Mouse (Mus musculus) bone marrow macrophage, adult 2 months (primary cell): ENCODE results near the gene Rad54l. TPM values are rescaled to one million over a fixed set of nuclear protein-coding genes. Genes with fewer than 3 reads are reported as not detected.
A peak's percentile ranks its signal among the peaks of the same experiment; 100 is the strongest.

Experiments used
- H3K27ac ChIP-seq: 2 replicates; pipeline ENCODE4 v1.5.1; 2012; ENCODE audit warnings: low read depth, low read length; ENCODE audit not compliant: insufficient read depth
- H3K4me1 ChIP-seq: 2 replicates; pipeline ENCODE4 v1.6.1; 2012; ENCODE audit warnings: low read length; ENCODE audit not compliant: control insufficient read depth, insufficient read depth
- H3K4me3 ChIP-seq: 2 replicates; pipeline ENCODE4 v1.5.1; 2012; ENCODE audit warnings: mild to moderate bottlenecking, low read length, moderate library complexity; ENCODE audit not compliant: insufficient read depth
- CTCF ChIP-seq: IDR thresholded peaks from 2 replicates; pipeline ENCODE4 v1.5.1; 2012; ENCODE audit warnings: low read depth, mild to moderate bottlenecking, low read length, moderate library complexity
- POLR2A ChIP-seq: IDR thresholded peaks from 2 replicates; pipeline ENCODE4 v1.6.1; 2012; ENCODE audit warnings: mild to moderate bottlenecking, low read depth, low read length, borderline replicate concordance
- polyA plus RNA-seq: library from polyadenylated mRNA; stranded (reverse); fragments of >200 nt; gene quantifications from 2 replicates; pipeline ENCODE4 v1.2.4, GENCODE M21; 2012; ENCODE audit not compliant: missing spikeins, insufficient read depth, insufficient read length

Gene Rad54l
- 10.0 and 11.7 TPM in 2 replicates for polyA plus RNA-seq

GRCm38 (mm10) chr4:116123602-116124519 lies at the start of gene Rad54l, which contains the start of gene Pomgnt1:
TSS of gene Rad54l (minus strand) at chr4:116123690.
TSS of gene Pomgnt1 (plus strand) at chr4:116123840.
- TF ChIP-seq POLR2A (0 out of 2 replicates have a peak, but pooled peaks have one; percentile 53), CTCF (no peak)

GRCm38 (mm10) chr4:116173072-116173471 lies 49.6 kb upstream of the Rad54l start, which contains the start of the genes 1700042G07Rik and Gm49337:
TSS of gene 1700042G07Rik (plus strand) at chr4:116173372.
TSS of gene Gm49337 (plus strand) at chr4:116173384.
- TF ChIP-seq POLR2A (no peak), CTCF (no peak)
- Histone ChIP-seq H3K4me3 (no peak within 1 kb of the TSS), H3K27ac (no peak within 1 kb of the TSS), H3K4me1 (peaks cover 37% of the 10 kb centered on the region)

More at GRCm38 (mm10) chr4:116123602-116124519, at the start of gene Rad54l, which contains the start of gene Pomgnt1:
- Histone ChIP-seq H3K4me3 (peak within 1 kb of the TSS; percentile 72), H3K4me1 (peaks cover 8% of the 10 kb centered on the region), H3K27ac (peak within 1 kb of the TSS; percentile 43)

- no peak overlapping the region for H3K27ac ChIP-seq
- TF ChIP-seq CTCF = no peak
- no peak for TF ChIP-seq POLR2A
- peaks cover 10% of the 10 kb centered on the region for H3K4me1 ChIP-seq
- no peak overlapping the region for H3K4me3 ChIP-seq
Measured at GRCm38 (mm10) chr4:116169353-116169672, 45.8 kb upstream of the Rad54l start.

GRCm38 (mm10) chr4:116168617-116169352 lies 45.3 kb upstream of the Rad54l start:
- no peak for TF ChIP-seq POLR2A
- peak; percentile 66 for TF ChIP-seq CTCF
- Histone ChIP-seq H3K4me1 (peaks cover 9% of the 10 kb centered on the region), H3K4me3 (no peak overlapping the region), H3K27ac (no peak overlapping the region)

- Histone ChIP-seq H3K4me1 (peaks cover 10% of the 10 kb centered on the region), H3K27ac (no peak within 1 kb of the TSS), H3K4me3 (no peak within 1 kb of the TSS)
- TF ChIP-seq POLR2A (no peak), CTCF (no peak)
Measured at GRCm38 (mm10) chr4:116167404-116167803, 43.9 kb upstream of the Rad54l start, which contains the start of gene Tspan1. TSS of gene Tspan1 (minus strand) at chr4:116167601.

GRCm38 (mm10) chr4:116165708-116166407 lies 42.4 kb upstream of the Rad54l start:
- Histone ChIP-seq H3K4me3 (no peak overlapping the region), H3K27ac (no peak overlapping the region), H3K4me1 (peaks cover 10% of the 10 kb centered on the region)
- no peak for TF ChIP-seq CTCF

GRCm38 (mm10) chr4:116164759-116165554 lies 41.5 kb upstream of the Rad54l start:
- TF ChIP-seq CTCF (no peak), POLR2A (no peak)
- H3K4me1 ChIP-seq = peaks cover 10% of the 10 kb centered on the region
- no peak overlapping the region for H3K4me3 ChIP-seq
- H3K27ac ChIP-seq = no peak overlapping the region

- Histone ChIP-seq H3K27ac (no peak overlapping the region), H3K4me1 (peaks cover 7% of the 10 kb centered on the region), H3K4me3 (no peak overlapping the region)
- TF ChIP-seq POLR2A (no peak), CTCF (no peak)
Measured at GRCm38 (mm10) chr4:116162142-116162541, 38.7 kb upstream of the Rad54l start.
